Mouse (Mus musculus): Measurements from ENCODE around the gene Fcrl1.

DNA sequence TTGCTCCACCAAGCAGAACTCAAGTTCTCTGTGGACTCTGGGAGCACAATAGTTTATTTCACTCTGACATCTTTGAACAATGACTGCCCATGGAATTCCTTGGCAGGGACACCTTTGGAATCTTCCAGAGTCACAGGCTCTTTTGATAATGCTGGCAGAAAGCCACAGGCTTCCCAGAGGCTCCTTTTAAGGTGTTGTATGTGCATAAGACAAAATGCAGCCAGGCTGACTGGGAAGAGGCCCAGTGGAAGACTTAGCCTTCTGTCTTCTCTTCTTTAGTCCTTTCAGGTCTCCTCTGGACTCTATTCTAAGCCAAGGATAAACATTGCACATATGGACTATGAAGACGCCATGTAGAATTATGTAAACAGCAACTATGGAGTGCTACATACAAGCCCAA is 14.7 kb downstream of the Fcrl1 start:
- no peak for TF ChIP-seq CTCF (IDR thresholded peaks at IDR 0.05; ENCODE audit: borderline replicate concordance, extremely low read depth, insufficient read depth, insufficient read length)
- no peak for TF ChIP-seq POLR2A (IDR thresholded peaks at IDR 0.05; ENCODE audit: borderline replicate concordance, extremely low read depth, insufficient read depth, insufficient read length, poor library complexity, severe bottlenecking)
